Mouse (Mus musculus) frontal cortex, postnatal 25 days (tissue): ENCODE measurements around the gene Dad1.

Experiments used
- DNase-seq, 2 experiments: peaks; one replicate each; pipeline ENCODE4 v3.0.0; 2022; ENCODE audit warnings: low spot score in 2 of 2

The Dad1 gene

GRCm38 (mm10) chr14:54206309-54206708, 47.6 kb downstream of the Dad1 start:
- DNase-seq, result no peak

DNA sequence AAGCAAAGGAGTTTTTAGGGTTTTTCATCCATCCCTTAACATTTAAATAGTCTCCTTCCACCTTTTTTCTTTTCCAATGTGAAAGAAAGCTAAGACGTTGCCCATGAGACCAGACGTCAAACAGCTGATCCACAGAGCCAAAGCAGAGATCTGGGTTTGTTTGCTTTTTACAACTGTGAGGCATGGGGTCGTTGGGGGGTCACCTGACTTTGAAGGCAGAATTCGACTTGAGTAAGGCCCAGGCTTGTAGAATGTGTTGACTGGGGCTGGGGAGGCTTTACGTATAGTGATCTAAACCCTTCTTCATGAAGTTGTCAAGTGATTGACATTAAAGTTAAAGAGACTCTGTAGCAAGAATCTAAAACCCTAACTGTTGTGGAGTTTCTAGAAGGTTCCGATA, 48.0 kb downstream of the Dad1 start:
- DNase-seq, result no peak

DNA sequence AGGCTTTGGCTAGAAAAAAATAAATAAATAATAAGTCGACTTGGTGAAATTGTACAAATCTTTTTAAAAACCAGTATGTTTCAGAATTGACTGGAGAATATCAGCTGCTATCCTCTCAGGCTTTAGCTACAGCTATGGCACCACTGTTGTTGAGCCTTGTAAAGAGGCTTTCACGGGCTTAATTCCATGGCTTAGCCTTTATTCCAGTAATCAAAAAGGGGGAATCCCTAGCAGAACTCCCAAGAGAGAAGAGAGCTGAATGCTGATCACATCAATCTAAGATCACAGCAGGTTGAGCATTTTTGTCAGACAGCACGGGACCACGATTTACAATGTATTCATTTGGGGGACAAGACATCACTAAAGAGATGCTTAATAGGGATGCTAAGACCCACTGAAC, 49.1 kb downstream of the Dad1 start:
- no peak for DNase-seq

DNA sequence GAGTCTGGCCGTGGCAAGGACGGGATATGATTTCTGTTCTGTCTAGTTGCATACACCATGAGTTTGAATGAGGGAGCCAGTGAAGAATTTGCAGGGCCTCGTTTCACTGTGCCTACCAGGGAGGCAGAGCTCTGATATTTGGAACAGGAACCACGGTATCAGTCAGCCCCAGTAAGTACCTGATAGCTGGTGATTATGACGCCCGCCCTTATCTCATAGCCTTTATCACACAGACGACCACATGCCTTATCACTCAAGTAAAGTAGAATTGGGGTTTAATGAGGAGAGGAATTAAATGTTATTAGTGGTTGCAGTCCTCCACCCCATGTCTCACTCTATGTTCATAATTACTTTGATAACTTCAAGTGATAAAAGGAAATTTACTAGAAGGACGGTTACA, 49.6 kb downstream of the Dad1 start:
- no peak for DNase-seq

DNA sequence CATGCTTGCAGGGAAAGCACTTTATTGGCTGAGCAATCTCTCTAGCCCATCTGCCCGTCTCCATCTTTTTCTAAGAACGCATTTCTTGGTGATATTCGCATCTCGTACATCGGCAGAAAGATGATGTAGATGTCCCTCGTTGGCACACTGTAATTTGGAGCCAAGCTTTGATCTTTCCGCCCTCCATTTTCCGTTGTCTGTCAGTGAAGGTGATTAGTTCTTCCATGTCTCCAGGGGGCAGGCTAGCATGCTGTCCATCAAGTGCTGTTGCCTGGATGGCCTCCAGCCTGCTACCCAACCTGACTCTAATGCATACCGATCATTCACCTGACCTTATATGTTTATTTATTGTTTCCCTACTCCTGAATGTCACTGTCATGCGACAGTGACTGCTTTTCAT, 50.1 kb downstream of the Dad1 start:
- DNase-seq, result no peak

DNA sequence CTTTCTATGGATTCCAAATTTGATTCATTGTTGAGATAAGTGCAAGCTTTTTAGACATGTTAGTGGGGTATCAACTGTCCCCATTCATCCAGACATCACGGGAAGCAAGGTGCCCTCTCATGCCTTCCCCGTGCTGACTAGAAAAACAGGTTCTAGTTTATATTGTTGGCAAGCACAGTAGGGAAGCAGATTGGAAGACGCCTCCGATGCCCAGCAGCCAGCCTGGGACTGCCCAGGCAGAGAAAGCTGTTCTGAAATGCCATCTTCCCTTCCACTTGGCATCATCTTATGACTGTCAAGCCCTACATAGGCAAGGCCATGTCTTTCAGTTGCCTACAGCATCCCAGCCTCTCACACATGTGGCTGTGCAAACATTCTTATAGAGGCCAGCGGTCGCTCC, 50.7 kb downstream of the Dad1 start:
- DNase-seq, result no peak

- no peak for DNase-seq
Measured at GRCm38 (mm10) chr14:54200363-54200762, 53.5 kb downstream of the Dad1 start.

- DNase-seq, result no peak
Measured at GRCm38 (mm10) chr14:54199662-54200061, 54.2 kb downstream of the Dad1 start.

DNA sequence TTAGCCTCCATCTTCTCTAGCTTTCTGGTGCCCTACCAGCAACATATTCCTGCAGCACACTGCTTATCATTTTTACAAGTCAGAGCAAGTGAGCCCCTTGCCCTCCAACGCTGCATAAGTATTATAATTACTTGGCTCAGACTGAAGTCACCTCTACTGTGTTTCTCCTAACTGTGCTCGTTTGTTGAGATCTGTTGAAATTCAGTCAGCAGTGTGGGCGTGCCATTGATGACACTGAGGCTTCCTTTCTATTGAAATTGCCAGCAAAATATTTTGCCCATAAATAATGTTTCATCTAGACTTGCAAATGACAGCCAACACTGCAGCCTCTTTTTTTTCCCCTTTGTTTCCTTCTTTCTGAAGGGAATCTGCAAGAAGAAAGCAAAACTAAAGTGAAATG, 56.2 kb downstream of the Dad1 start:
- no peak for DNase-seq

GRCm38 (mm10) chr14:54195838-54196423, 58.0 kb downstream of the Dad1 start:
- DNase-seq, result no peak

DNA sequence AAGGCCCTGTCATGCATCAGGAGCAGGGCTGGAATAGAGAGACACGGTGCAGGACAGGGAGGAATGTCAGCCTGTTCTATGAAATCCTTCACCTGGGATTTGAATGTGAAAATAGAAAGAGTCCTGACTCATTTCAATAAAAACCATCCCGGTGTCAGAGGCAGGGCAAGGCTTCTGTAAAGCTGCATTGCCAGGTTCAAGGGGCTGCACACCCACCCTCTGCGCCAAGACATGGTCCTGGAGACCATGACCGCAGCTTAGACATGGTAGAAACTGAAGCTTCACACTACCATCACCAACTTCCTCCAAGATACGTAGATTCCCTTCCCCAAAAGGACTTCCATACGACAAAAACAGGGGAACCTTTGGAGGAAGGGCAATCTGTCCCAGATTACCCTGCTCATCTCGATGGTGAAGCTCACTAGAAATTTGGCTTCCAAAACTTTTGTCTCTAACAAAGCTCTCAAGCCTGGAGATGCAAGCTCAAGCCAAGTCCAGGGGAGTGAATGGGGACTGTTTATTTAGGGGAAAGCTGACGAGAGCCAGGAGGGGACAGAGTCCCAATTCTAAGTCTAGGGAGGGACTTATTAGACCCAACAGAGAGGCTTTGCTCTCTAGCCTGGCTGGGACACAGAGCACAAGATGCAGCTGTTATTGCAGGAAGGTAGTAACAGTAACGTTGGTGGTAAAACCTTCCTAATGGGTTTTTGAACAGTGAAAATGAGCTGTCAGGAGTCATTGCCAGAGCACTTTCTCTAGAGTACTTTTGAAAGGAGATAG, 60.4 kb downstream of the Dad1 start:
- no peak for DNase-seq

- no peak for DNase-seq
Measured at GRCm38 (mm10) chr14:54192462-54192847, 61.4 kb downstream of the Dad1 start.

DNA sequence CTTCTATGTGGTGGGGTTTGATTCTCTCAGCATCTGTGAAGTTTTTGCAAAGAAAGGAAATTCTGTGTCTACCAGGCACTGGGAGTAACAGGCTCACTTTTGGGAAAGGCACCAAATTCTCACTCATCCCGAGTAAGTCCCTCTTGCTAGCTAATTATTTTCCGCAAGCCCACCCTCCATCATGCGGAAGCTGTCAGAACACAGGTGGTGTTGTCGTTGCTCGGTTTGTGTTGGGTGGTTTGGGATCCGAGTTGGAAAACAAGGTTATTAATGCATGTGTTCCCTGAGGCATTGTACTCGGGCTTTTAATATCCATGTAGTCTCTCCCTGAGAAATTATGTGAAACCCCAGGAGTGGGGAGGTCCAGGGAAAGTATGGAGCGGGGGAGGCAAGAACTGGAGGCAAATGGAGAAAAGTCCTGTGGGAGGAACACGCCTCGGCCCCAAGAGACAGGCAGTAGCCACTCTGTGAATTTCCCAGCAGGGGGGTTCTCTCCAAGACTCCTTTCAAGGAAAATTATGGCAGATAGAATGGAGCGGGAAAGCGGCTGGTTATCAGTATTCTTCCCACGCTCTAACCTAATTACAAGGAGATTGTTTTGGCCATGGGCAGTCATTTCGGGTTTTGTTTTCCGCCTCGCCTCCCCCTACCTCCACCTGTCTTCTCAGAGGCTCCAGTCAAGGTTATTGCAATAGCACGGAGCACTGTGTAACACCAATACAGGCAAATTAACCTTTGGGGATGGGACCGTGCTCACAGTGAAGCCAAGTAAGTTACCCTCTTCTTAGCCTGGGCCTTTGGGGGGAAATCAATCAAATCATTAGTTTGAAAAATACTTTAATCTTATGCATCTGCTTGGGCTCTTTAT, 62.1 kb downstream of the Dad1 start:
- no peak for DNase-seq

GRCm38 (mm10) chr14:54191026-54191390, 62.9 kb downstream of the Dad1 start:
- DNase-seq, result no peak

GRCm38 (mm10) chr14:54190305-54191025, 63.4 kb downstream of the Dad1 start:
- no peak for DNase-seq

- DNase-seq, result no peak
Measured at GRCm38 (mm10) chr14:54189255-54189654, 64.6 kb downstream of the Dad1 start.

GRCm38 (mm10) chr14:54187211-54187610, 66.7 kb downstream of the Dad1 start:
- DNase-seq, result no peak
